Mouse (Mus musculus) forebrain, embryonic 16.5 days (tissue): ENCODE results near the gene Gtf2f1. TPM values are rescaled to one million over a fixed set of nuclear protein-coding genes. Genes with fewer than 3 reads are reported as not detected.

Experiments used
- ATAC-seq: fragments of 200-750 bp; cut with Nextera tagmentation; 2 replicates; pipeline ENCODE4 v1.8.0; 2017; ENCODE audit warnings: mild to moderate bottlenecking, moderate library complexity
- H3K27ac ChIP-seq: fragments of 300-500 bp; sonication (generic); 2 replicates; pipeline ENCODE4 v1.5.1; 2014; ENCODE audit warnings: low read length, control low read depth
- H3K27me3 ChIP-seq: fragments of 300-500 bp; sonication (generic); replicated peaks from 2 replicates; pipeline ENCODE4 v1.6.1; 2014; ENCODE audit warnings: low read length; ENCODE audit not compliant: control insufficient read depth, insufficient read depth
- H3K36me3 ChIP-seq: fragments of 300-500 bp; sonication (generic); 2 replicates; pipeline ENCODE4 v1.6.1; 2014; ENCODE audit not compliant: control insufficient read depth, insufficient read depth
- H3K4me1 ChIP-seq: fragments of 300-500 bp; sonication (generic); replicated peaks from 2 replicates; pipeline ENCODE4 v1.6.1; 2014; ENCODE audit warnings: low read length; ENCODE audit not compliant: control insufficient read depth, insufficient read depth
- H3K4me2 ChIP-seq: fragments of 300-500 bp; sonication (generic); 2 replicates; pipeline ENCODE4 v1.6.1; 2014; ENCODE audit warnings: mild to moderate bottlenecking, low read length, control low read depth
- H3K4me3 ChIP-seq: fragments of 300-500 bp; sonication (generic); replicated peaks from 2 replicates; pipeline ENCODE4 v1.5.1; 2014; ENCODE audit warnings: mild to moderate bottlenecking, low read length, control low read depth
- H3K9ac ChIP-seq: fragments of 300-500 bp; sonication (generic); replicated peaks from 2 replicates; pipeline ENCODE4 v1.6.1; 2014; ENCODE audit warnings: low read depth, low read length, control low read depth
- H3K9me3 ChIP-seq: fragments of 300-500 bp; sonication (generic); 2 replicates; pipeline ENCODE4 v1.6.1; 2016; ENCODE audit warnings: low read length; ENCODE audit not compliant: control insufficient read depth
- WGBS: fragments of 180-500 bp; shearing (Covaris S2); extraction: QIAGEN DNeasy Blood & Tissue Kit; methylation state at CpG from one replicate; pipeline ENCODE4 v1.1.7; 2014; 5-methylcytosine and 5-hydroxymethylcytosine counted together
- polyA plus RNA-seq: library from polyadenylated mRNA; unstranded; fragments of >200 nt; fragmentation: Nextera tagmentation; extraction: Ambion mirVana; gene quantifications from 2 replicates; pipeline ENCODE4 v1.2.1, GENCODE M21; 2015

The Gtf2f1 gene
- polyA plus RNA-seq, 1 experiment from 2014 or later: 84.3 TPM

DNA sequence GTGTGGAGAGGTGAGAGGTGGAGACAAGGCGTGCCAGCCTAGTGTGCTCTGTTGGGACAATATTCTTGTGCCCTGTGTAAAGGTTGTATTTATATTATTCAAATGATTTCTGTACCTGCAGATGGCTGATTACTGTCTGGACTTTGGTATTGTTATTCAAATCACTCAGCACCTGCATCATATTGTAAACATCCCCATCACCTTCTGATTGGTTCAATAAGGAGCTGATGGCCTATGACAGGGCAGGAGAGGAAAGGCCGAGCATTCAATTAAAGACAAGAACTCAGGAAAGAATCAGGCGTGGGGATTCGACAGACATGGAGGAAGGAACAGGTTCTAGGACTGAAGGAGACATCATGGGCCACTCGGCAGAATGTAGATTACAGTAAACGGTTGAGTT lies 47.4 kb downstream of the Gtf2f1 start:
- H3K27ac ChIP-seq: no peak overlapping the region
- no peaks in the 10 kb centered on the region for H3K36me3 ChIP-seq
- no peaks in the 10 kb centered on the region for H3K27me3 ChIP-seq
- no peaks in the 10 kb centered on the region for H3K4me1 ChIP-seq
- no peaks in the 10 kb centered on the region for H3K9me3 ChIP-seq
- ATAC-seq: no peak
- H3K9ac ChIP-seq: no peak overlapping the region
- H3K4me2 ChIP-seq: no peak overlapping the region
- no peak overlapping the region for H3K4me3 ChIP-seq
- 80% methylated on average over 6 of the region's 6 CpGs for WGBS

GRCm38 (mm10) chr17:56962642-56963405 lies 48.3 kb downstream of the Gtf2f1 start:
- 78% methylated on average over 5 of the region's 5 CpGs for WGBS
- Histone ChIP-seq H3K4me2 (no peak overlapping the region), H3K27ac (no peak overlapping the region), H3K27me3 (no peaks in the 10 kb centered on the region), H3K9me3 (no peaks in the 10 kb centered on the region), H3K4me3 (no peak overlapping the region), H3K36me3 (no peaks in the 10 kb centered on the region), H3K9ac (no peak overlapping the region), H3K4me1 (no peaks in the 10 kb centered on the region)
- ATAC-seq: no peak

- no peak overlapping the region for H3K27ac ChIP-seq
- H3K27me3 ChIP-seq: no peaks in the 10 kb centered on the region
- no peaks in the 10 kb centered on the region for H3K4me1 ChIP-seq
- no peak overlapping the region for H3K9ac ChIP-seq
- H3K4me3 ChIP-seq: no peak overlapping the region
- WGBS: 96% methylated on average over 4 of the region's 4 CpGs
- H3K9me3 ChIP-seq: no peaks in the 10 kb centered on the region
- H3K36me3 ChIP-seq: no peaks in the 10 kb centered on the region
- no peak for ATAC-seq
- H3K4me2 ChIP-seq: no peak overlapping the region
Observed at GRCm38 (mm10) chr17:56961880-56962279, 49.2 kb downstream of the Gtf2f1 start.

GRCm38 (mm10) chr17:56958667-56959066 lies 52.4 kb downstream of the Gtf2f1 start:
- Histone ChIP-seq H3K36me3 (no peaks in the 10 kb centered on the region), H3K9me3 (no peaks in the 10 kb centered on the region), H3K27me3 (no peaks in the 10 kb centered on the region), H3K9ac (no peak overlapping the region), H3K27ac (no peak overlapping the region), H3K4me1 (no peaks in the 10 kb centered on the region), H3K4me3 (no peak overlapping the region), H3K4me2 (no peak overlapping the region)
- WGBS: 84% methylated on average over 4 of the region's 4 CpGs
- ATAC-seq: no peak

- Histone ChIP-seq H3K9me3 (no peaks in the 10 kb centered on the region), H3K4me1 (no peaks in the 10 kb centered on the region), H3K4me2 (no peak overlapping the region), H3K36me3 (no peaks in the 10 kb centered on the region), H3K4me3 (no peak overlapping the region), H3K9ac (no peak overlapping the region), H3K27ac (no peak overlapping the region), H3K27me3 (no peaks in the 10 kb centered on the region)
- no peak for ATAC-seq
- 39% methylated on average over 11 of the region's 11 CpGs for WGBS
Observed at GRCm38 (mm10) chr17:56957763-56958429, 53.2 kb downstream of the Gtf2f1 start.

DNA sequence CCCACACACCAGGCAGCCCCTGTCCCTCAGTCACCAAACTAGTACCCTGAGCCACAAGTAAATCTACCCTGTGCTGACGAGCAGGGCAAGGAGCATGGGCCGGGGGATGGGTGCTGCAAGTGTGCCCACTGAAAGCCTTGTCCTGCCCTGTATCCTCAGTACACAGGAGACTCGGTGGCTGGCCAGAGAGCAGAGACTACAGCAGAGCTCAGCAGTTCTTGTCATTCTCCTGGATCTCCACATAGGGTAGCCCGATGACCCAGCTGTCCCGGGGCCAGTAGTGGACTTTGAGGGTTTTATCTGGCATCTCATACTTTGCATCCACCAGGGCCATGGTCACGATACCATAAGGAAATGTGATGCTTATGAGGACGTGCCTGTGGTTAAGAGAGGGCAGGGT lies 56.2 kb downstream of the Gtf2f1 start:
- H3K4me1 ChIP-seq: no peaks in the 10 kb centered on the region
- H3K27me3 ChIP-seq: no peaks in the 10 kb centered on the region
- H3K36me3 ChIP-seq: no peaks in the 10 kb centered on the region
- no peak overlapping the region for H3K4me2 ChIP-seq
- H3K27ac ChIP-seq: no peak overlapping the region
- H3K4me3 ChIP-seq: no peak overlapping the region
- WGBS: 84% methylated on average over 7 of the region's 7 CpGs
- no peak for ATAC-seq
- no peaks in the 10 kb centered on the region for H3K9me3 ChIP-seq
- no peak overlapping the region for H3K9ac ChIP-seq

Other genes with a start within 250 kb of the Gtf2f1 start
- gene Dus3l, start 246.5 kb downstream of the Gtf2f1 start, polyA plus RNA-seq: 73.5 and 90.4 TPM in 2 replicates
- gene Prr22, start 241.0 kb downstream of the Gtf2f1 start, polyA plus RNA-seq: 0.96 and 1.0 TPM in 2 replicates
- 3.7 and 4.2 TPM in 2 replicates for gene Rfx2, start 180.3 kb downstream of the Gtf2f1 start, polyA plus RNA-seq
- gene Acsbg2, start 136.8 kb downstream of the Gtf2f1 start, polyA plus RNA-seq: not detected in 2 replicates
- gene 1700061G19Rik, start 135.8 kb downstream of the Gtf2f1 start, polyA plus RNA-seq: 0.50 and 0.65 TPM in 2 replicates
- 86.1 and 86.7 TPM in 2 replicates for gene Mllt1, start 75.9 kb downstream of the Gtf2f1 start, polyA plus RNA-seq
- not detected in 2 replicates for gene Acer1, start 29.2 kb downstream of the Gtf2f1 start, polyA plus RNA-seq
- gene Clpp, start 21.0 kb downstream of the Gtf2f1 start, polyA plus RNA-seq: 153 and 178 TPM in 2 replicates
- 40.1 and 45.8 TPM in 2 replicates for gene Alkbh7, start 13.9 kb downstream of the Gtf2f1 start, polyA plus RNA-seq
- gene Pspn, start 11.3 kb downstream of the Gtf2f1 start, polyA plus RNA-seq: 0.60 and 1.0 TPM in 2 replicates
- 0.47 and 0.83 TPM in 2 replicates for gene Gm17949, start 181 bp upstream of the Gtf2f1 start, polyA plus RNA-seq
- 29.6 and 30.8 TPM in 2 replicates for gene Khsrp, start 20.2 kb upstream of the Gtf2f1 start, polyA plus RNA-seq
- not detected in 2 replicates for gene Slc25a41, start 30.4 kb upstream of the Gtf2f1 start, polyA plus RNA-seq
- 1.5 and 2.1 TPM in 2 replicates for gene Crb3, start 47.8 kb upstream of the Gtf2f1 start, polyA plus RNA-seq
- gene Slc25a23, start 48.6 kb upstream of the Gtf2f1 start, polyA plus RNA-seq: 27.8 and 33.4 TPM in 2 replicates
- 2.4 and 4.2 TPM in 2 replicates for gene Dennd1c, start 67.2 kb upstream of the Gtf2f1 start, polyA plus RNA-seq
- 285 and 318 TPM in 2 replicates for gene Tubb4a, start 76.5 kb upstream of the Gtf2f1 start, polyA plus RNA-seq
- gene Tnfsf9, start 94.0 kb upstream of the Gtf2f1 start, polyA plus RNA-seq: 9.8 and 10.1 TPM in 2 replicates
- gene Cd70, start 138.5 kb upstream of the Gtf2f1 start, polyA plus RNA-seq: 0.30 TPM in 1 of 2 replicates, not detected in the other
- gene Tnfsf14, start 182.9 kb upstream of the Gtf2f1 start, polyA plus RNA-seq: not detected in 2 replicates
- 0.65 and 1.2 TPM in 2 replicates for gene C3, start 216.8 kb upstream of the Gtf2f1 start, polyA plus RNA-seq
- 18.2 and 18.3 TPM in 2 replicates for gene Gpr108, start 237.2 kb upstream of the Gtf2f1 start, polyA plus RNA-seq
- 12.0 and 14.2 TPM in 2 replicates for gene Trip10, start 238.2 kb upstream of the Gtf2f1 start, polyA plus RNA-seq